Mouse (Mus musculus) CH12.LX (cell line): ENCODE data around the gene Catspere2. TPM values are rescaled to one million over a fixed set of nuclear protein-coding genes. Genes with fewer than 3 reads are reported as not detected.

Experiments
- DNase-seq: peaks from one replicate; pipeline ENCODE4 v3.0.0-alpha.2; 2013; ENCODE audit errors: extremely low read depth
- H3K27ac ChIP-seq: 2 replicates; pipeline ENCODE4 v1.5.1; 2012; ENCODE audit warnings: low read depth, mild to moderate bottlenecking, control low read depth, moderate library complexity; ENCODE audit not compliant: insufficient read depth
- H3K27me3 ChIP-seq: replicated peaks from 2 replicates; pipeline ENCODE3; 2012; ENCODE audit warnings: inconsistent platforms
- H3K36me3 ChIP-seq, 2 experiments: replicated peaks in 1 of 2; 2 replicates each; pipeline versions ENCODE3 to v1.6.1; 2012; ENCODE audit warnings: inconsistent platforms in 1 of 2, low read length in 1 of 2, mild to moderate bottlenecking in 1 of 2, mixed read lengths in 1 of 2, moderate library complexity in 1 of 2; ENCODE audit not compliant: control insufficient read depth in 1 of 2, insufficient read depth in 1 of 2
- H3K4me1 ChIP-seq, 2 experiments: 2 replicates each; pipeline ENCODE4 v1.6.1; 2012; ENCODE audit warnings: inconsistent platforms in 1 of 2, moderate library complexity in 1 of 2; ENCODE audit not compliant: insufficient read depth in 2 of 2, control insufficient read depth in 1 of 2
- H3K4me2 ChIP-seq: 2 replicates; pipeline ENCODE4 v1.6.1; 2012; ENCODE audit warnings: low read depth, mild to moderate bottlenecking, control low read depth; ENCODE audit not compliant: poor library complexity, insufficient read depth, severe bottlenecking
- H3K4me3 ChIP-seq, 3 experiments: fragments of 150-350 bp in 1 of 3; sonication (generic) in 1 of 3; replicated peaks in 1 of 3; 2 replicates each; pipeline versions ENCODE3 to v1.5.1; 2011 to 2012; ENCODE audit warnings: low read depth in 2 of 3, low read length in 2 of 3, mild to moderate bottlenecking in 2 of 3, moderate library complexity in 2 of 3, control low read depth in 1 of 3, improper control_type of control experiment in 1 of 3, inconsistent platforms in 1 of 3, mixed read lengths in 1 of 3; ENCODE audit not compliant: poor library complexity in 1 of 3
- H3K79me2 ChIP-seq: replicated peaks from 2 replicates; pipeline ENCODE4 v1.6.1; 2012; ENCODE audit warnings: mild to moderate bottlenecking, moderate library complexity; ENCODE audit not compliant: control insufficient read depth, poor library complexity, insufficient read depth, severe bottlenecking; ENCODE audit errors: extremely low read depth
- H3K9ac ChIP-seq: 2 replicates; pipeline ENCODE4 v1.6.1; 2012; ENCODE audit warnings: low read depth, mild to moderate bottlenecking, control low read depth, moderate library complexity; ENCODE audit not compliant: insufficient read depth
- H3K9me3 ChIP-seq: replicated peaks from 2 replicates; pipeline ENCODE3; 2012; ENCODE audit warnings: low read length, inconsistent platforms, mixed read lengths
- BHLHE40 ChIP-seq: IDR thresholded peaks from 2 replicates; pipeline ENCODE4 v1.6.1; 2011; ENCODE audit warnings: mild to moderate bottlenecking, low read depth, low read length, improper control_type of control experiment
- CHD1 ChIP-seq: IDR thresholded peaks from 2 replicates; pipeline ENCODE4 v1.6.1; 2012; ENCODE audit warnings: low read depth, low read length, improper control_type of control experiment, inconsistent platforms
- CHD2 ChIP-seq: IDR thresholded peaks from 2 replicates; pipeline ENCODE4 v1.6.1; 2011; ENCODE audit warnings: low read length, improper control_type of control experiment
- CTCF ChIP-seq, 2 experiments: IDR thresholded peaks in 1 of 2; conservative IDR thresholded peaks in 1 of 2; 2 replicates each; pipeline ENCODE4 v1.5.1; 2011 to 2012; ENCODE audit warnings: low read depth in 2 of 2, low read length in 2 of 2, improper control_type of control experiment in 1 of 2, inconsistent platforms in 1 of 2, mild to moderate bottlenecking in 1 of 2, moderate library complexity in 1 of 2
- E2F4 ChIP-seq: IDR thresholded peaks from 2 replicates; pipeline ENCODE4 v1.6.1; 2011; ENCODE audit warnings: low read depth, low read length, improper control_type of control experiment; ENCODE audit not compliant: insufficient replicate concordance
- ELF1 ChIP-seq: IDR thresholded peaks from 2 replicates; pipeline ENCODE4 v1.6.1; 2014; ENCODE audit warnings: low read depth, mild to moderate bottlenecking, inconsistent platforms, low read length, improper control_type of control experiment
- EP300 ChIP-seq: IDR thresholded peaks from 2 replicates; pipeline ENCODE4 v1.6.1; 2011; ENCODE audit warnings: low read length, improper control_type of control experiment
- HCFC1 ChIP-seq: IDR thresholded peaks from 2 replicates; pipeline ENCODE4 v1.6.1; 2012; ENCODE audit warnings: low read depth, mild to moderate bottlenecking, inconsistent platforms, low read length, improper control_type of control experiment
- IRF4 ChIP-seq: IDR thresholded peaks from 2 replicates; pipeline ENCODE4 v1.6.1; 2014; ENCODE audit warnings: low read depth, mild to moderate bottlenecking, inconsistent platforms, low read length, improper control_type of control experiment
- JUND ChIP-seq: conservative IDR thresholded peaks from 2 replicates; pipeline ENCODE4 v1.6.1; 2011; ENCODE audit warnings: low read depth, low read length, improper control_type of control experiment
- KAT2A ChIP-seq: IDR thresholded peaks from 2 replicates; pipeline ENCODE4 v1.6.1; 2012; ENCODE audit warnings: low read length, improper control_type of control experiment, inconsistent platforms; ENCODE audit not compliant: insufficient replicate concordance
- MAX ChIP-seq: IDR thresholded peaks from 2 replicates; pipeline ENCODE4 v1.6.1; 2011; ENCODE audit warnings: low read length, improper control_type of control experiment
- MYC ChIP-seq: IDR thresholded peaks from 2 replicates; pipeline ENCODE4 v1.6.1; 2011; ENCODE audit warnings: low read depth, mild to moderate bottlenecking, improper control_type of control experiment, low read length
- PAX5 ChIP-seq: IDR thresholded peaks from 2 replicates; pipeline ENCODE4 v1.6.1; 2012; ENCODE audit warnings: low read length, inconsistent platforms, mixed read lengths
- POLR2AphosphoS2 ChIP-seq: IDR thresholded peaks from 2 replicates; pipeline ENCODE4 v1.6.1; 2011; ENCODE audit warnings: low read depth, low read length, improper control_type of control experiment
- RAD21 ChIP-seq: IDR thresholded peaks from 2 replicates; pipeline ENCODE4 v1.6.1; 2011; ENCODE audit warnings: low read depth, mild to moderate bottlenecking, low read length, improper control_type of control experiment, moderate library complexity
- SMC3 ChIP-seq: IDR thresholded peaks from 2 replicates; pipeline ENCODE4 v1.6.1; 2011; ENCODE audit warnings: low read depth, low read length, improper control_type of control experiment
- TBP ChIP-seq: conservative IDR thresholded peaks from 2 replicates; pipeline ENCODE4 v1.6.1; 2011; ENCODE audit warnings: low read depth, low read length, improper control_type of control experiment
- TCF12 ChIP-seq: IDR thresholded peaks from 2 replicates; pipeline ENCODE4 v1.6.1; 2014; ENCODE audit warnings: low read depth, mild to moderate bottlenecking, inconsistent platforms, low read length, improper control_type of control experiment
- ZC3H11A ChIP-seq: IDR thresholded peaks from 2 replicates; pipeline ENCODE4 v1.6.1; 2012; ENCODE audit warnings: low read depth, mild to moderate bottlenecking, inconsistent platforms, low read length, improper control_type of control experiment
- ZKSCAN1 ChIP-seq: IDR thresholded peaks from 2 replicates; pipeline ENCODE4 v1.6.1; 2012; ENCODE audit warnings: low read depth, inconsistent platforms, low read length, improper control_type of control experiment, borderline replicate concordance
- ZMIZ1 ChIP-seq: IDR thresholded peaks from 2 replicates; pipeline ENCODE4 v1.6.1; 2012; ENCODE audit warnings: low read depth, mild to moderate bottlenecking, inconsistent platforms, low read length, improper control_type of control experiment
- dilution Hi-C: fragments of 300-500 bp; cut with MboI; formaldehyde crosslinking; loops from 2 replicates; pipeline ENCODE4 v1.14.3; 2020; ENCODE audit warnings: low sequenced_read_pairs; ENCODE audit not compliant: extremely low pct_unique_long_range_greater_than_20kb, extremely low pct_ligation_motif_present
- in situ Hi-C: fragments of 300-500 bp; cut with MboI; formaldehyde crosslinking; loops from 3 replicates; pipeline ENCODE4 v1.14.3; 2019; ENCODE audit warnings: low sequenced_read_pairs, low pct_ligation_motif_present, low pct_unique_long_range_greater_than_20kb, mixed read lengths
- polyA plus RNA-seq: library from polyadenylated mRNA; unstranded; fragments of >175 nt; gene quantifications from 2 replicates; pipeline ENCODE4 v1.2.1, GENCODE M21; 2012; ENCODE audit warnings: low read depth; ENCODE audit not compliant: insufficient read length
- total RNA-seq, 2 experiments: library from RNA; depleted of rRNA; stranded (reverse); fragments of 300-350 nt in 1 of 2; fragments of >200 nt in 1 of 2; gene quantifications; 2 replicates each; pipeline ENCODE4 v1.2.3; 2012 to 2014

Gene Catspere2
- total and polyA plus RNA-seq, 3 experiments, result not detected

DNA sequence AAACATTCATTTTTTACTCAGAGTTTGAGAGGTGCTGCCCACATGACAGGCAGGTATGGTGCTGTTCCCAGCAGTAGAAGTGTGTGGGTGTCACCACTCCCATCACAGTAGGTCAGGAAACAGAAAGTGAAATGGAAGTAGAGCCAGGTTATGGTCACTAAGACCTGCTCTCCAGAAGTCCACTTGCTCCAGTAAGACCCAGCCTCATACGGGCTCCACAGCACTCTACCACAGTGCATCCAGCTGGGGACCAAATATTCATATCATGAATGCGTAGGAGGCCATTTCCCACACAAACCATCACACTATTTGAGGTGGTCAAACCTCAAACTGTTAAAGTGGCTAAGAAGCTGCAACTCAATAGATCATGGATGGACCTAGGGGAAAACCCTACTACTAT, 199.0 kb downstream of the Catspere2 start:
- peak; percentile 16 for DNase-seq
- H3K4me3 ChIP-seq, result no peak overlapping the region
- H3K4me2 ChIP-seq, result no peak overlapping the region
- H3K9ac ChIP-seq, result no peak overlapping the region
- peaks cover 0 to 13% of the 10 kb centered on the region in 2 experiments; a peak in 1 of 4 replicates for H3K4me1 ChIP-seq
- TF ChIP-seq TBP (no peak), MYC (no peak), CHD2 (no peak), EP300 (no peak), BHLHE40 (no peak), HCFC1 (no peak), KAT2A (no peak), ZKSCAN1 (no peak), CHD1 (no peak), E2F4 (no peak), JUND (no peak)
- no peaks in the 10 kb centered on the region for H3K27me3 ChIP-seq
- dilution Hi-C loops (no loop called here), in situ Hi-C loops (no loop called here)
- H3K79me2 ChIP-seq, result no peaks in the 10 kb centered on the region
- no peak overlapping the region for H3K27ac ChIP-seq
- no peaks in the 10 kb centered on the region for H3K36me3 ChIP-seq
- H3K9me3 ChIP-seq, result no peaks in the 10 kb centered on the region

DNA sequence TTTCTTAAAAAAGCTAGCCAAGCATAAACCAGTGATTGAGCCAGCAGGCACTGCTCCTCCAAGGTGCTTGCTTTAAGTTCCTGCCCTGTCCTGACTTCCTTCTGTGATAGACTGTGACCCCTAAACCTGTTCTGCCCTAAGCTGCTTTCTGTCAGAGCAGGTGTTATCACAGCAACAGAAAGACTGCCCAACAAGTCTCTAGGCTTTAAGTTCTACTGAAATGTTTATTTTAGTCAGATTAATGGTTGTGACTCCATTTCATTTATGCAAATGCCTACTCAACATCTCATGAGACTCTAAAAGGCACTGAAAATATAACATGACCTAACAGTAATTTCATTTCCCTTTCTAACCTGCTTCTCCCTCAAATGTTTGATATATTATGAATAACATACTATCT, 202.4 kb downstream of the Catspere2 start:
- dilution Hi-C loops (no loop called here), in situ Hi-C loops (no loop called here)
- no peak overlapping the region for H3K27ac ChIP-seq
- no peaks in the 10 kb centered on the region for H3K36me3 ChIP-seq
- no peak overlapping the region for H3K4me2 ChIP-seq
- H3K4me1 ChIP-seq, result peaks cover 0 to 23% of the 10 kb centered on the region in 2 experiments; a peak in 2 of 4 replicates
- no peak overlapping the region for H3K9ac ChIP-seq
- DNase-seq, result no peak
- H3K4me3 ChIP-seq, result no peak overlapping the region
- peaks cover 4% of the 10 kb centered on the region; the same call in 1 of the 2 replicates for H3K79me2 ChIP-seq
- H3K27me3 ChIP-seq, result no peaks in the 10 kb centered on the region
- no peak for TF ChIP-seq SMC3
- TF ChIP-seq RAD21, result no peak
- TF ChIP-seq ZMIZ1, result no peak
- no peak for TF ChIP-seq EP300
- TF ChIP-seq KAT2A, result no peak
- no peak for TF ChIP-seq CHD1
- no peak for TF ChIP-seq HCFC1
- TF ChIP-seq POLR2AphosphoS2, result no peak
- no peak for TF ChIP-seq MAX
- no peak for TF ChIP-seq BHLHE40
- TF ChIP-seq TCF12, result no peak
- TF ChIP-seq ZC3H11A, result no peak
- TF ChIP-seq IRF4, result no peak
- no peak for TF ChIP-seq ELF1
- TF ChIP-seq CTCF (conservative IDR thresholded peaks at IDR 0.05 in 1 of 2, IDR thresholded peaks at IDR 0.05 in 1 of 2; ENCODE audit: low read depth in 2 of 2, low read length in 2 of 2), result no peak
- TF ChIP-seq PAX5, result no peak
- TF ChIP-seq TBP, result no peak
- H3K9me3 ChIP-seq, result no peaks in the 10 kb centered on the region
